Mouse (Mus musculus) hindlimb bud, embryonic 11.5 days (tissue): ENCODE data around the gene Ttc9b.
A peak's percentile ranks its signal among the peaks of the same experiment; 100 is the strongest.

Source experiments
- DNase-seq: peaks from one replicate; pipeline ENCODE4 v3.0.0-alpha.2; 2012; ENCODE audit warnings: low read depth, low spot score; ENCODE audit errors: extremely low spot score

Ttc9b gene

GRCm38 (mm10) chr7:27687043-27687442 lies 33.3 kb downstream of the Ttc9b start:
- no peak for DNase-seq

DNA sequence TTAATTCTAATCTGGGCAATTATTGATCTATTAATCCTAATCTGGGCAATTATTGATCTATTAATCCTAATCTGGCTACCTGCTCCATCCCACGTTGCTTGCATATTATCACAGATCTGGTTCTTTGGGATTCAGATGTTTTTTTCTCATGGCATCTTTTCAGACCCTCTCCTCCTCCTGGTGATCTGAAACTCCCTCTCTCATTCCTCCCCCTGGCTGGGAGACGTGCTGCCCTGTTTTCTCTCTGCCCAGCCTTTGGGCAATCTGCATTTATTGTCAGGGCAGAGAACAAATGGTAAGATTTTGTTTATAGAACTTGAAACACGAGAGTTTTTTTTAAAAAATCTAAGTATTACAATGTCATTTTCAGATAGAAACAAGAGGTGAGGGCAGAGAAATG lies 34.1 kb downstream of the Ttc9b start:
- DNase-seq: no peak

- no peak for DNase-seq
Observed at GRCm38 (mm10) chr7:27688246-27688788, 34.6 kb downstream of the Ttc9b start.

DNA sequence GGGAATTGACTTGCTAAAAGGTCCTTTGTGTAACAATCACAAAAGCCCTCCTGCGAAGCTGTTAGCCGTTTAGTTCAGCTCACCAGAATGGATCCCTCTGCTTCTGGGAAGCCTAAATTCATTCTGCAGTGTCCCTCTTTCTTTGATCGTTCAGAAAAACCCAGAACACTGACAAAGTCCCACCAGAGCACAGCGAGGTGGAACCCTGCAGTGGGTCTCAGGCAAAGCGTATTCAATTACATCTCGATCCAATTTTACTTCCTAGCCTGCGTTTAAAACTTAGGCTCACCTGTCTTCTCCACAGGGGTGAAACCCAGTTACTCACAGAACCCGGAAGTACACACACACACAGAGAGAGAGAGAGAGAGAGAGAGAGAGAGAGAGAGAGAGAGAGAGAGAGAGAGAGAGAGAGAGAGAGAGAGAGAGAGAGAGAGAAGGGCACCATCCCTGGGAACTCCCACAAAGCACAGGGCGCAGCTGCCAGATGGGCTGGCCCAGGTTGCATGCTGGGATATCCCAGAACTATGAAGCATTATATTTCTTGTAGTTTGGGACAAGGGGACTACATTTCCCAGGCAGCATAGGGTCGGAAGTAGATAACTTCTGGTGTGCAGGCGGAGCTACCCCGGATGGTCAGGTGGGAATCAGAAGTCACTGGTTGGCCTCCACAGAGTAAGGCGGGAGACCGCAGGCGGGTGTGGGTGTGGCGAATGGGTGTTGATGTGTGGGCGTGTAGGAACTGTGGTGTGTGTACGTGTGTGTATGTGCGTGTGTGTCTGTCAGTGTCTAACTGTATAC lies 35.3 kb downstream of the Ttc9b start, which contains the start of gene Zfp607b:
Gene Zfp607b, plus strand, starts transcription at position 526 of the 798 bp plus-strand sequence.
- peak; percentile 92 for DNase-seq

- no peak for DNase-seq
Observed at GRCm38 (mm10) chr7:27691076-27691475, 37.4 kb downstream of the Ttc9b start.

DNA sequence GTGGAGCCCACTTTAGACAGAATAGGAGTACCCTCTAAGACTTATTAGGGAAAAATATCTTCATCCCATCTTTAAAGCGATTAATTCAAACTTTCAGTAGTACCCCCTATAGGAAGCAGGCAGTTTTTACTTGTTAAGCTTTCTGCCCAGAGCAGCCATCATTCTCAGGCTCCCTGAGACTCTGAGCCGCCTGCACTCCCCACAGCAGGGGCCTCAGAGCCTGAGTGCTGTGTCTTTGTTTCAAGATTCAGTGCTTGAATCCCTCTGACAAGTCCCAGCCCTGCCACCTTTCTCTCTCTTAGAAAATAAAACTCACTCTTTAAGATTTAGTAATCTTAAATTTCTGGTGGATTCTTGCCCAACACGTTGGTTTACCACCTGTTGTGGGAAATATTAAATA lies 43.0 kb downstream of the Ttc9b start:
- DNase-seq: no peak
